Mouse (Mus musculus): ENCODE measurements around the gene Golgb1.
"Not testable (repeated sequence)": the region's sequence is repeated elsewhere in the genome, so short reads cannot be mapped to it uniquely, and the experiment has no call there.

Gene Golgb1

DNA sequence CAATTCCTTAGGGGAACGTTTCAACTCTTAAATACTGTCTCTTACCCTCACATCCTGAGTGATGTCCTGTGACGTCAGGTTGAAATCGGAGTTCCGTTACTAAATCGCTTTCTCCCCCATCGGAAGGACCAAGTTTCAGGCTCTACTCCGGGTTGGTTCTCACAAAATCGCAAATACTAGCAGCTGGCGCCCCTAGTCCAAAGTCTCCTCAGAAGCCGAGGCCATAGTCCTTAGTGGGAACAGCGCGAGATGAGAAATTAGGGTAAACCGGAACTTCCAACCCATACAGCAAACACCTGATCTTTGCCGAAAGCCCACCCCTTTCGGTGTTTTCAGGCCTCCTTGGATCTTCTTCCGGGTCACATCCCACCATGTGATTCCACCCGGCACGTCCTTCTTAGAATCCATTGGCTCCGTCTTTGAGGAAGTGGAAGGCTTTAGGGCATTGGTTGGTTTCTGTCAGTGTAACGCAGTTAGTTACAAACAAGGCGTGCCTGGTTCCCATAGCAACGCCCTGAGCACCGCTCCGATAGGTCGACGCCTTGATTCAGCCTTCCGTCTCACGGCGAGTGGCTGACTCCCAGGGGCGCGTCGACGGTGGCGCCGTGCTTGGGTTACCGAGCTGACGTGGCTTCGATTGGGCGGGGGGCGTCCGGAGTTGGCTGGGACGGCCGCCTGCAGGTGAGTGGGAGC is at the start of gene Golgb1, which contains the start of gene Eaf2:
Golgb1 (plus strand) TSS at position 558 of the 693 bp plus-strand sequence.
Eaf2 (minus strand) TSS at position 421 of the 693 bp plus-strand sequence.
- peak; percentile 99 for DNase-seq (ENCODE audit: low spot score)

DNA sequence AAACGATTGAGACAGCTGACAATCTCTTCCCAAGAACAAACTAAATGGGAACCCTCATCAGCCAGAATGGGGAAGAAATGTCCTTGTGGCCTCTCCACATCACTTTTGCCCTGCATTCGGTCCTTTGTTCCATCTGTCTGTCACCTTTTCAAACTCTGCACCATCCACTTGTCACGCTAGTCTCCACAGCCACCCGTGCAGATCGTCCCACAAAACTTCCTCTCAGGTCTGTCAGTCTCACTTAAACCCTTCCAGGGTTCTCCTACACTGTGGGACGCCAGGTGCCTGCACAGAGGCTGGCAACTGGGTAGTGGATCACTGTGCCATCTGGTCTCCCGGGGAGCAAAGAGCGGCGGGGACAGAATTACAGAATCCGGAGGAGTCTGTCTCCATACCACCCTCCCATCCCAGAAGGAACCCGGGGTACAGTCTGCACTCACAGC is 47.3 kb upstream of the Golgb1 start:
- no peak for DNase-seq (ENCODE audit: low spot score)

DNA sequence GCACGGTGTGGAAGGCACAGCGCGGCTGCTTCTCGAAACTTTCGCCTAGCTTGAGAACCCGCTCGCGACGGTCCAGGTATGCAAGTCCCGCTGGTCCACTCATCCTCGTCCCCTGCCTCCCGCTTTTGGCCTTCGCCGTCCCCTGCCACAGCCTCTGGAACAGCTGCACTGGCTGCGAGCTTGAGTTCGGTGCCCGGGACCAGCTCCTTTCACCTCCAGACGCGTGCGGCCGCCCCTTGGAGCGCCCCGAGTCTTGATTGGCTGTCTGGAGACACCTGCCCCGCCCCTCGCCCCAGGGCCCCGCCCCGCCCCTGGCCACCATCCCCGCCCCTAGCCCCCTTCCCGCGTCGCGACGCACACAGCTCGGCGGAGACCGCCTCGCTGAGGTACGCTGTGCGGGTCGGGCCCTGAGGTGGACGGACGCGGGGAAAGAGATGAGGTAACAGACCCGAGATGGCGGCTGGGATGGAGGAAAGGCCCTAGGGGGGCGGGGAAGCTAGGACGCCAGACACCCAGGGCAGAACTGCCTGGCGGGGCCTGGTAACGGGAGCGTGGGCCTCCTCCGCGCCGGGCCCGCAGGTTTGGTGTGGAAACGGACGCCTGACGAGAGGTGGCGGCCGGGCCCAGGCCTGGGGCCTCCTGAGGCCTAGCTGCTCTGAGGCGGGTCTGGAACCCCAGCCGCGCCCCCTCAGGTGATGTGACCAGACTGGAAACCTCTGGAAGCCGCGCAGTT is 46.7 kb upstream of the Golgb1 start, which contains the start of gene Iqcb1:
Iqcb1 (plus strand) TSS at position 332 of the 733 bp plus-strand sequence.
- DNase-seq (ENCODE audit: low spot score): peak; percentile 60

DNA sequence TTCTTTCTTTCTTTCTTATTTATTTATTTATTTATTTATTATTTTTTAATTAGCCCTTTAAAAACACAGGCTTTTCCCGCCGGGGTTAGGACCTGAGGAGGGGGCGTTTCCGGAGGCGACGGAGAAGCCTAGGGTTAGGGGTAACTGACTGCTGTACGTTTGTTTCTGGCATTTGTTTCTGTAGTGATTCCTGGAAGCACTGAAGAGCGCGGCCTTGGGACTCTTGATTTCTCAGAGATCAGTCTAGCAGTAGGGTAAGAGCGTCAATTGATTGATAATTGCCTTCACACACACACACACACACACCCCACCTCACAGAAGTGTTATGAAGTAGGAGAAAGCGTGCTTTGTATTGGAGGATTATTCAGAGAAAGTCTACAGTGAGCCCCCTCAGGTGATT is 46.1 kb upstream of the Golgb1 start:
- no peak for DNase-seq (ENCODE audit: low spot score)

DNA sequence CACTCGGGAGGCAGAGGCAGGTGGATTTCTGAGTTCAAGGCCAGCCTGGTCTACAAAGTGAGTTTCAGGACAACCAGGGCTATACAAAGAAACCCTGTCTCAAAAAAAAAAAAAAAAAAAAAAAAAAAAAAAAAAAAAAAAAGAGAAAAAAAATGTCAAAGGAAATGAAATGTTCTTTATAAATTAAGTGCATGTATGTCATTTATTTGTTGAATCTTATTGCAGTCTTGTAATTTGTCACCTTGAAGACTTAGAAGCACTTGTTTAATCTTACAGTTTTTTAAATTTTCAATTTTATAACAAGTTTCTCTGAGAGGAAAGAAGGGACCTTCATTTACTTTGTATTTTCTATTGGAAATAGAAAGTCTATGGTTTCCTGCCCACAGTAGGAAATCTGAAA is 28.0 kb upstream of the Golgb1 start:
- DNase-seq (ENCODE audit: low spot score): not testable (repeated sequence)

DNA sequence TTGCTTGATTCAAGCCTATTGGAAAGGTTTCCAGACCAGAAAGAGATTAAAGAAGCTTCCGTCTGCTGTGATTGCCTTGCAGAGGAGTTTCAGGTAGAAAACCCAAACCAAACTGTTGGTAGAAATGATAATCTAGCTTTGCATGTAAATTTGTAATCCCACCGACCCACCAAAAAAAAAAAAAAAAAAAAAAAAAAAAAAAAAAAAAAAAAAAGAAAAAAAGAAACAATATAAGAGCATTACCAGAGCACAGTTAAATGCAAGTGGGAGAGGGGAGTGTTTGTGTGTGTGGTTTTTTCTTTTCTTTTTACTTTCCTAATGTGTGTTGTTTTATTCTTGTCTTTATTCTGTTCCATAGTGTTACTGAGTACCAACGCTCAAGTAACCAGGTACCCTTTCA is 23.7 kb upstream of the Golgb1 start:
- DNase-seq (ENCODE audit: low spot score): no peak

- DNase-seq (ENCODE audit: low spot score): no peak
Measured at GRCm38 (mm10) chr16:36863585-36863984, 11.4 kb upstream of the Golgb1 start.

DNA sequence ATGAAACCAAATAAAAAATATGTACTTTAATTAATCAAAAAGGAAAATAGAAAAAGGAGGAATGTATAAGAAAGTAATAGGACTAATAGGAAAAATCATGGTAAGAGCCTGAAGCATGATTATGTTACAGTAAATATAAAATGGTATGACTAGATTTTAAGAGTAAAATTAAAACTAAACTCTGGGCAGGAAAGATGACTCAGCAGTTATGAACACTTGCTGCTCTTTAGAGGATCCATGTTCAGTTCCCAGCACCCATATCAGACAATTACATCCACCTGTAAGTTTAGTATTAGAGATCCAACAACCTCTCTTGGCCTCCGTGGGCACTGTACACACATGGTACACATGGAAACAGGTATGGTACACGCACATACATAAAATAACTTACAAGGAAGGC is 5.5 kb upstream of the Golgb1 start:
- DNase-seq (ENCODE audit: low spot score): no peak

GRCm38 (mm10) chr16:36875276-36875851 is 424 bp downstream of the Golgb1 start:
- no peak for DNase-seq (ENCODE audit: low spot score)

GRCm38 (mm10) chr16:36877316-36877715 is 2.4 kb downstream of the Golgb1 start:
- no peak for DNase-seq (ENCODE audit: low spot score)

DNA sequence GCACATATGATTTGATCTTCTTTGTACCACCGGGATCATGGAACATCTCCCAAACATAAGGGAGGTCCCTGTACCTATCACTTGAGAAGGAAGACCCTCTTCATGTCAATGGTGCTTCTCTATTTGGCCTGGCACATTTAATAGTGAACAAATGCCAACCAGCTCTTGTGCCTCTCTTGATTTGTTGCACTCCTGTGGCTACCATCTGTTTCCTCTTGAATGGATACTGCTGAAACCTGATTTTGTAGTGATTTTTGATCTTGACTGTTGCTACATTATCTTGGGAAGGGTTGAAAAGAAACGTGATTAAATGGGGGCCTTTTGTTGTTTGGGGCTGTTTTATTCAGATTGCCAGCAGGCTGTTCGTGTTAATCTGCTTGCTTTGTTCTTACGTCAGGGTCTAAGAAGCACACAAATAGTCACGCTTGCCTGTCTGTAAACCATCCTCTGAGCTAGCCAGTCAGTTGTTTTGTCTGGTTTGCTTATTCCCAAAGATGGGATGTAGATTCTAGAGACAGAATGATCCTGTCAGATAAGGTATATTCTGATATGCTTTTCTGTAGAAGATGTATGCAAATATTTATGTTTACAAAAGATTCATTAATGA is 7.9 kb downstream of the Golgb1 start:
- DNase-seq (ENCODE audit: low spot score): no peak

GRCm38 (mm10) chr16:36884881-36885280 is 9.9 kb downstream of the Golgb1 start:
- no peak for DNase-seq (ENCODE audit: low spot score)

- DNase-seq (ENCODE audit: low spot score): no peak
Measured at GRCm38 (mm10) chr16:36885912-36886311, 11.0 kb downstream of the Golgb1 start.

DNA sequence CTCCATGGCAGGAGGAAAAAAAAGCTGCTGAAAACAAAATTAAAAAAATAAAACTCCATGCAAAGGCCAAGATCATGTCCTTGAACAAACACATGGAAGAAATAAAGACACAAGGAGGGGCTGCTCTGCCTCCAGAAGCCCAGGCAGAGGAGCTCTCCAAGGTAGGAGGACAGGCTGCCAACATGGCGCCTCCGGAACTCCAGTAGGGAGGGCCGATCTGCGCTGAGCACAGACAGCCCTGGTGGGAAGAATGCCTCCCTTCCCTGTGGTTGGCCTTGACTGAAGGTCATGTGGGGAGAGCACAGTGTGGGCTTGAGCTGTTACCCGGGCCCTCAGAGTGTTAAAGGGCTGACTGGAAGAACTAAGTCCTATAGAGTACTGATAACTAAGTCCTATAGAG is 12.6 kb downstream of the Golgb1 start:
- no peak for DNase-seq (ENCODE audit: low spot score)

DNA sequence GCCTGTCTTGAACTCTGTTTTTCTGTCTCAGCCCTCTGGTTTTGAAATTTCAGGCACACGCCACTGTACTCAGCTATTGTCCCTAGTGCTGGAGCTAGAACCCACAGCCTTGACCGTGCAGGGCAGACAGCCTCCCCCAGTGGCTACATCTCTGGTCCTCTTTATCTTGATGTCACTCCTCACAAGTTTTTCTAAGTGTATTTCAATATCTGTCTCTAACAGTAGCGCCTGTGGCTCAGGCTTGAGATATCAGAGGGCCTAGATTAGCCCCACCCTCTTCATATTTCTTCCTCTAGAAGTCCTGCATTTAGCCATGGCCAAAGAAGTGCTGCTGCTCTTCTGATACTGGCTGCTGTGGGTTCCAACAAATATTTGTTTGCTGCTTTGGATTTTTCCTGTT is 15.6 kb downstream of the Golgb1 start:
- no peak for DNase-seq (ENCODE audit: low spot score)

GRCm38 (mm10) chr16:36891415-36891814 is 16.5 kb downstream of the Golgb1 start:
- no peak for DNase-seq (ENCODE audit: low spot score)

GRCm38 (mm10) chr16:36893317-36893716 is 18.4 kb downstream of the Golgb1 start:
- DNase-seq (ENCODE audit: low spot score): no peak

GRCm38 (mm10) chr16:36896712-36897111 is 21.8 kb downstream of the Golgb1 start:
- DNase-seq (ENCODE audit: low spot score): no peak

- no peak for DNase-seq (ENCODE audit: low spot score)
Measured at GRCm38 (mm10) chr16:36903156-36903555, 28.2 kb downstream of the Golgb1 start.

GRCm38 (mm10) chr16:36911909-36912308 is 37.0 kb downstream of the Golgb1 start:
- DNase-seq (ENCODE audit: low spot score): no peak

- DNase-seq (ENCODE audit: low spot score): no peak
Measured at GRCm38 (mm10) chr16:36912311-36912710, 37.4 kb downstream of the Golgb1 start.

DNA sequence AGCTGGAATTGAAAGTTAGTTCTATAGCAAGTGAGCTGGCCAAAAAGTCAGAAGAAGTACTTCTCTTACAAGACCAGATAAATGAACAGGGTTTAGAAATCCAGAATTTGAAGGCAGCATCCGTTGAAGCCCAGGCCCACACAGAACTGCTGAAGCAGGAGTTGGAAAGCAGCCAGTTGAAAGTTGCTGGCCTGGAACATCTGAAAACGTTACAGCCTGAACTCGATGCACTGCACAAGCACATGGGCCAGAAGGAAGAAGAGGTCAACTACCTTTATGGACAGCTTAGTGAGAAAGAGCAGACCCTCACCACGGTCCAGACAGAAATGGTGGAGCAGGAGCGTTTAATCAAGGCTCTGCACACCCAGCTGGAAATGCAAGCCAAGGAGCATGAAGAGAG is 39.3 kb downstream of the Golgb1 start:
- no peak for DNase-seq (ENCODE audit: low spot score)

- DNase-seq (ENCODE audit: low spot score): no peak
Measured at GRCm38 (mm10) chr16:36918505-36918904, 43.6 kb downstream of the Golgb1 start.

All from left cerebral cortex, adult 11 months (tissue).